Mouse (Mus musculus): Measurements from ENCODE around the gene Ces1d. TPM values are rescaled to one million over a fixed set of nuclear protein-coding genes. Genes with fewer than 3 reads are reported as not detected.
"Not testable (repeated sequence)": the region's sequence is repeated elsewhere in the genome, so short reads cannot be mapped to it uniquely, and the experiment has no call there.

Ces1d gene
- 0.09 TPM in 1 of 2 replicates, not detected in the other for polyA plus RNA-seq (2014; fragmentation: Nextera tagmentation; extraction: Ambion mirVana)

- no peak within 1 kb of the TSS for H3K4me2 ChIP-seq (ENCODE audit: low read depth, low read length)
- H3K4me3 ChIP-seq (ENCODE audit: low read depth, low read length) = no peak within 1 kb of the TSS
These were observed at the start of gene Ces1d for GRCm38 (mm10) chr8:93197685-93198525. Ces1d (minus strand) TSS chr8:93197838.

GRCm38 (mm10) chr8:93246057-93246456 lies 48.4 kb upstream of the Ces1d start:
- Histone ChIP-seq H3K9ac (replicated peaks; ENCODE audit: low read depth, low read length) (no peak overlapping the region), H3K4me3 (ENCODE audit: low read depth, low read length) (no peak overlapping the region), H3K27me3 (ENCODE audit: control insufficient read depth, insufficient read depth, low read length) (no peaks in the 10 kb centered on the region), H3K9me3 (ENCODE audit: control insufficient read depth, low read length) (no peaks in the 10 kb centered on the region), H3K4me2 (ENCODE audit: low read depth, low read length) (no peak overlapping the region), H3K4me1 (ENCODE audit: control insufficient read depth, insufficient read depth, low read length) (no peaks in the 10 kb centered on the region), H3K27ac (ENCODE audit: low read depth, low read length) (no peak overlapping the region), H3K36me3 (ENCODE audit: control insufficient read depth, insufficient read depth, low read length) (no peaks in the 10 kb centered on the region)
- WGBS = 92% methylated on average over 2 of the region's 2 CpGs
- ATAC-seq (ENCODE audit: low read depth) = no peak

More at GRCm38 (mm10) chr8:93197685-93198525, at the start of gene Ces1d:
- Histone ChIP-seq H3K27ac (ENCODE audit: low read depth, low read length) (no peak within 1 kb of the TSS), H3K27me3 (ENCODE audit: control insufficient read depth, insufficient read depth, low read length) (no peaks in the 10 kb centered on the region), H3K9ac (replicated peaks; ENCODE audit: low read depth, low read length) (no peak within 1 kb of the TSS), H3K4me1 (ENCODE audit: control insufficient read depth, insufficient read depth, low read length) (no peaks in the 10 kb centered on the region), H3K36me3 (ENCODE audit: control insufficient read depth, insufficient read depth, low read length) (no peaks in the 10 kb centered on the region), H3K9me3 (ENCODE audit: control insufficient read depth, low read length) (no peaks in the 10 kb centered on the region)
- 84% methylated on average over 8 of the region's 8 CpGs for WGBS
- no peak for ATAC-seq (ENCODE audit: low read depth)

- no peaks in the 10 kb centered on the region for H3K36me3 ChIP-seq (ENCODE audit: control insufficient read depth, insufficient read depth, low read length)
- ATAC-seq (ENCODE audit: low read depth) = no peak
These were observed 42.2 kb upstream of the Ces1d start for GRCm38 (mm10) chr8:93239884-93240283.

GRCm38 (mm10) chr8:93235681-93236080 lies 38.0 kb upstream of the Ces1d start:
- no peaks in the 10 kb centered on the region for H3K9me3 ChIP-seq (ENCODE audit: control insufficient read depth, low read length)
- H3K27ac ChIP-seq (ENCODE audit: low read depth, low read length) = no peak overlapping the region
- ATAC-seq (ENCODE audit: low read depth) = no peak
- H3K4me1 ChIP-seq (ENCODE audit: control insufficient read depth, insufficient read depth, low read length) = no peaks in the 10 kb centered on the region
- H3K27me3 ChIP-seq (ENCODE audit: control insufficient read depth, insufficient read depth, low read length) = no peaks in the 10 kb centered on the region
- H3K36me3 ChIP-seq (ENCODE audit: control insufficient read depth, insufficient read depth, low read length) = no peaks in the 10 kb centered on the region
- 92% methylated on average over 1 of the region's 1 CpGs for WGBS
- H3K4me2 ChIP-seq (ENCODE audit: low read depth, low read length) = no peak overlapping the region
- no peak overlapping the region for H3K9ac ChIP-seq (replicated peaks; ENCODE audit: low read depth, low read length)
- no peak overlapping the region for H3K4me3 ChIP-seq (ENCODE audit: low read depth, low read length)

More at GRCm38 (mm10) chr8:93239884-93240283, 42.2 kb upstream of the Ces1d start:
- Histone ChIP-seq H3K4me2 (ENCODE audit: low read depth, low read length) (no peak overlapping the region), H3K4me1 (ENCODE audit: control insufficient read depth, insufficient read depth, low read length) (no peaks in the 10 kb centered on the region), H3K4me3 (ENCODE audit: low read depth, low read length) (no peak overlapping the region), H3K9me3 (ENCODE audit: control insufficient read depth, low read length) (no peaks in the 10 kb centered on the region), H3K9ac (replicated peaks; ENCODE audit: low read depth, low read length) (no peak overlapping the region), H3K27ac (ENCODE audit: low read depth, low read length) (no peak overlapping the region), H3K27me3 (ENCODE audit: control insufficient read depth, insufficient read depth, low read length) (no peaks in the 10 kb centered on the region)

- H3K27me3 ChIP-seq (ENCODE audit: control insufficient read depth, insufficient read depth, low read length) = no peaks in the 10 kb centered on the region
- no peak overlapping the region for H3K4me3 ChIP-seq (ENCODE audit: low read depth, low read length)
- no peaks in the 10 kb centered on the region for H3K4me1 ChIP-seq (ENCODE audit: control insufficient read depth, insufficient read depth, low read length)
- no peaks in the 10 kb centered on the region for H3K36me3 ChIP-seq (ENCODE audit: control insufficient read depth, insufficient read depth, low read length)
- no peak for ATAC-seq (ENCODE audit: low read depth)
- H3K9me3 ChIP-seq (ENCODE audit: control insufficient read depth, low read length) = no peaks in the 10 kb centered on the region
- H3K9ac ChIP-seq (replicated peaks; ENCODE audit: low read depth, low read length) = no peak overlapping the region
- H3K4me2 ChIP-seq (ENCODE audit: low read depth, low read length) = no peak overlapping the region
- WGBS = 92% methylated on average over 1 of the region's 1 CpGs
- no peak overlapping the region for H3K27ac ChIP-seq (ENCODE audit: low read depth, low read length)
These were observed 37.1 kb upstream of the Ces1d start for GRCm38 (mm10) chr8:93234706-93235105.

- 88% methylated on average over 6 of the region's 6 CpGs for WGBS
- H3K4me3 ChIP-seq (ENCODE audit: low read depth, low read length) = no peak overlapping the region
- no peaks in the 10 kb centered on the region for H3K4me1 ChIP-seq (ENCODE audit: control insufficient read depth, insufficient read depth, low read length)
- no peak overlapping the region for H3K4me2 ChIP-seq (ENCODE audit: low read depth, low read length)
- H3K9me3 ChIP-seq (ENCODE audit: control insufficient read depth, low read length) = no peaks in the 10 kb centered on the region
- H3K36me3 ChIP-seq (ENCODE audit: control insufficient read depth, insufficient read depth, low read length) = no peaks in the 10 kb centered on the region
- no peak overlapping the region for H3K27ac ChIP-seq (ENCODE audit: low read depth, low read length)
- no peaks in the 10 kb centered on the region for H3K27me3 ChIP-seq (ENCODE audit: control insufficient read depth, insufficient read depth, low read length)
- no peak overlapping the region for H3K9ac ChIP-seq (replicated peaks; ENCODE audit: low read depth, low read length)
- no peak for ATAC-seq (ENCODE audit: low read depth)
These were observed 36.4 kb upstream of the Ces1d start for GRCm38 (mm10) chr8:93234068-93234467.

GRCm38 (mm10) chr8:93229446-93229845 lies 31.8 kb upstream of the Ces1d start, which contains the start of gene Ces1e:
Ces1e (minus strand) TSS chr8:93229619.
- H3K4me2 ChIP-seq (ENCODE audit: low read depth, low read length) = no peak within 1 kb of the TSS
- H3K36me3 ChIP-seq (ENCODE audit: control insufficient read depth, insufficient read depth, low read length) = no peaks in the 10 kb centered on the region
- H3K27ac ChIP-seq (ENCODE audit: low read depth, low read length) = no peak within 1 kb of the TSS
- H3K9ac ChIP-seq (replicated peaks; ENCODE audit: low read depth, low read length) = no peak within 1 kb of the TSS
- no peaks in the 10 kb centered on the region for H3K27me3 ChIP-seq (ENCODE audit: control insufficient read depth, insufficient read depth, low read length)
- H3K4me1 ChIP-seq (ENCODE audit: control insufficient read depth, insufficient read depth, low read length) = no peaks in the 10 kb centered on the region
- H3K4me3 ChIP-seq (ENCODE audit: low read depth, low read length) = no peak within 1 kb of the TSS
- H3K9me3 ChIP-seq (ENCODE audit: control insufficient read depth, low read length) = no peaks in the 10 kb centered on the region
- no peak for ATAC-seq (ENCODE audit: low read depth)

- no peak overlapping the region for H3K9ac ChIP-seq (replicated peaks; ENCODE audit: low read depth, low read length)
- no peaks in the 10 kb centered on the region for H3K4me1 ChIP-seq (ENCODE audit: control insufficient read depth, insufficient read depth, low read length)
- H3K9me3 ChIP-seq (ENCODE audit: control insufficient read depth, low read length) = no peaks in the 10 kb centered on the region
- H3K36me3 ChIP-seq (ENCODE audit: control insufficient read depth, insufficient read depth, low read length) = no peaks in the 10 kb centered on the region
- H3K27ac ChIP-seq (ENCODE audit: low read depth, low read length) = no peak overlapping the region
- ATAC-seq (ENCODE audit: low read depth) = no peak
- no peak overlapping the region for H3K4me3 ChIP-seq (ENCODE audit: low read depth, low read length)
- WGBS = 77% methylated on average over 11 of the region's 11 CpGs
- no peak overlapping the region for H3K4me2 ChIP-seq (ENCODE audit: low read depth, low read length)
- no peaks in the 10 kb centered on the region for H3K27me3 ChIP-seq (ENCODE audit: control insufficient read depth, insufficient read depth, low read length)
These were observed 31.2 kb upstream of the Ces1d start for GRCm38 (mm10) chr8:93228673-93229370.

GRCm38 (mm10) chr8:93226471-93226870 lies 28.8 kb upstream of the Ces1d start:
- not testable (repeated sequence) for H3K4me3 ChIP-seq (ENCODE audit: low read depth, low read length); H3K4me2 ChIP-seq (ENCODE audit: low read depth, low read length); H3K9me3 ChIP-seq (ENCODE audit: control insufficient read depth, low read length); ATAC-seq (ENCODE audit: low read depth); H3K36me3 ChIP-seq (ENCODE audit: control insufficient read depth, insufficient read depth, low read length); H3K27ac ChIP-seq (ENCODE audit: low read depth, low read length); H3K9ac ChIP-seq (replicated peaks; ENCODE audit: low read depth, low read length); H3K27me3 ChIP-seq (ENCODE audit: control insufficient read depth, insufficient read depth, low read length); H3K4me1 ChIP-seq (ENCODE audit: control insufficient read depth, insufficient read depth, low read length)
- 95% methylated on average over 1 of the region's 1 CpGs for WGBS
